Mouse (Mus musculus): ENCODE measurements around the gene Cd3eap.

Gene Cd3eap

GRCm38 (mm10) chr7:19332709-19333352, 26.5 kb downstream of the Cd3eap start:
- peak; percentile 77 for DNase-seq (ENCODE audit: low read depth, low spot score)

- no peak for DNase-seq (ENCODE audit: low read depth, low spot score)
Observed at GRCm38 (mm10) chr7:19331910-19332309, 27.4 kb downstream of the Cd3eap start.

- no peak for DNase-seq (ENCODE audit: low read depth, low spot score)
Observed at GRCm38 (mm10) chr7:19328425-19328824, 30.9 kb downstream of the Cd3eap start.

GRCm38 (mm10) chr7:19327782-19328181, 31.5 kb downstream of the Cd3eap start:
- DNase-seq (ENCODE audit: low read depth, low spot score): no peak

GRCm38 (mm10) chr7:19327128-19327527, 32.2 kb downstream of the Cd3eap start:
- DNase-seq (ENCODE audit: low read depth, low spot score): peak; percentile 89

GRCm38 (mm10) chr7:19326359-19326758, 32.9 kb downstream of the Cd3eap start:
- DNase-seq (ENCODE audit: low read depth, low spot score): no peak

GRCm38 (mm10) chr7:19325262-19326199, 33.8 kb downstream of the Cd3eap start:
- DNase-seq (ENCODE audit: low read depth, low spot score): no peak

GRCm38 (mm10) chr7:19324221-19324620, 35.1 kb downstream of the Cd3eap start:
- DNase-seq (ENCODE audit: low read depth, low spot score): no peak

- DNase-seq (ENCODE audit: low read depth, low spot score): no peak
Observed at GRCm38 (mm10) chr7:19322489-19322888, 36.8 kb downstream of the Cd3eap start.

- DNase-seq (ENCODE audit: low read depth, low spot score): no peak
Observed at GRCm38 (mm10) chr7:19321464-19321863, 37.8 kb downstream of the Cd3eap start.

- DNase-seq (ENCODE audit: low read depth, low spot score): no peak
Observed at GRCm38 (mm10) chr7:19320637-19321036, 38.6 kb downstream of the Cd3eap start.

GRCm38 (mm10) chr7:19319906-19320305, 39.4 kb downstream of the Cd3eap start:
- DNase-seq (ENCODE audit: low read depth, low spot score): peak; percentile 92

- DNase-seq (ENCODE audit: low read depth, low spot score): no peak
Observed at GRCm38 (mm10) chr7:19319458-19319857, 39.8 kb downstream of the Cd3eap start.

GRCm38 (mm10) chr7:19318676-19319075, 40.6 kb downstream of the Cd3eap start:
- no peak for DNase-seq (ENCODE audit: low read depth, low spot score)

- no peak for DNase-seq (ENCODE audit: low read depth, low spot score)
Observed at GRCm38 (mm10) chr7:19318201-19318600, 41.1 kb downstream of the Cd3eap start.

GRCm38 (mm10) chr7:19316451-19317161, 42.7 kb downstream of the Cd3eap start:
- DNase-seq (ENCODE audit: low read depth, low spot score): no peak

GRCm38 (mm10) chr7:19314033-19314432, 45.2 kb downstream of the Cd3eap start:
- no peak for DNase-seq (ENCODE audit: low read depth, low spot score)

GRCm38 (mm10) chr7:19311991-19312390, 47.3 kb downstream of the Cd3eap start:
- DNase-seq (ENCODE audit: low read depth, low spot score): no peak

GRCm38 (mm10) chr7:19309884-19310641, 49.2 kb downstream of the Cd3eap start, which contains the start of gene Fosb:
Gene Fosb (minus strand): TSS chr7:19310051.
- peak; percentile 93 for DNase-seq (ENCODE audit: low read depth, low spot score)

GRCm38 (mm10) chr7:19309278-19309883, 49.9 kb downstream of the Cd3eap start:
- DNase-seq (ENCODE audit: low read depth, low spot score): no peak

All from telencephalon, adult 2 months (tissue).